8 mouse cellular contexts compared by ENCODE assay signal in genomic region chr7:144781337-144781736, GRCm38 (mm10). TPM values are rescaled to one million over a fixed set of nuclear protein-coding genes. Genes with fewer than 3 reads are reported as not detected.
DNase-seq lines count a peak whose midpoint lies in the region; ATAC-seq and TF ChIP-seq lines count a peak whose summit lies in the region.

No protein-coding gene starts in this region.

- intact Hi-C loops in gastrocnemius, adult 2 months (cut with DNase I): no loop called here

- H3K27ac ChIP-seq in gastrocnemius, adult 2 months: no peak overlapping the region
- no peak overlapping the region for H3K27ac ChIP-seq in thymus, adult 2 months (ENCODE audit: control insufficient read depth, insufficient read depth, low read length)
- no peak overlapping the region for H3K27ac ChIP-seq in intestine, embryonic 16.5 days (ENCODE audit: low read length)
- H3K27ac ChIP-seq in neural tube, embryonic 11.5 days (ENCODE audit: low read depth, low read length): no peak overlapping the region

- ATAC-seq in intestine, embryonic 16.5 days: peak; percentile 38; the same call in 1 of the 2 replicates
- no peak for ATAC-seq in neural tube, embryonic 11.5 days (ENCODE audit: insufficient read depth, low FRiP score, low TSS enrichment)

- no peaks in the 10 kb centered on the region for H3K27me3 ChIP-seq in thymus, adult 2 months (ENCODE audit: control insufficient read depth, insufficient read depth, low read length)
- no peaks in the 10 kb centered on the region for H3K27me3 ChIP-seq in intestine, embryonic 16.5 days (replicated peaks; ENCODE audit: control insufficient read depth, insufficient read depth, low read length)
- no peaks in the 10 kb centered on the region for H3K27me3 ChIP-seq in neural tube, embryonic 11.5 days (ENCODE audit: control insufficient read depth, insufficient read depth, low read length)

- no peak overlapping the region for H3K4me3 ChIP-seq in gastrocnemius, adult 2 months
- H3K4me3 ChIP-seq in thymus, adult 2 months (ENCODE audit: control insufficient read depth, insufficient read depth, low read length): no peak overlapping the region
- H3K4me3 ChIP-seq in intestine, embryonic 16.5 days (ENCODE audit: low read length): no peak overlapping the region
- no peak overlapping the region for H3K4me3 ChIP-seq in neural tube, embryonic 11.5 days (ENCODE audit: low read depth, low read length)

- 96% methylated on average over 5 of the region's 5 CpGs for WGBS in thymus, adult 2 months
- WGBS in intestine, embryonic 16.5 days: 63% methylated on average over 5 of the region's 5 CpGs
- 46% methylated on average over 5 of the region's 5 CpGs for WGBS in neural tube, embryonic 11.5 days

- DNase-seq in gastrocnemius, adult 2 months: no peak
- no peak for DNase-seq in gastrocnemius, adult 18-20 months (ENCODE audit: low spot score)
- no peak for DNase-seq in thymus, adult 2 months
- DNase-seq in thymus, postnatal 0 days (ENCODE audit: low spot score): no peak
- peak; percentile 48 for DNase-seq in neural tube, embryonic 11.5 days (ENCODE audit: low spot score)
- no peak for DNase-seq in left cerebral cortex, adult 9 months (ENCODE audit: low spot score in 2 of 2)
- DNase-seq in MN1 (ENCODE audit: low spot score): no peak

- H3K9ac ChIP-seq in intestine, embryonic 16.5 days (ENCODE audit: low read depth, low read length): no peak overlapping the region
- H3K9ac ChIP-seq in neural tube, embryonic 11.5 days (ENCODE audit: low read length): no peak overlapping the region

- peak; percentile 54 for TF ChIP-seq CTCF in gastrocnemius, adult 2 months (IDR thresholded peaks at IDR 0.05)
- peak; percentile 42; the same call in 1 of the 2 replicates for TF ChIP-seq CTCF in thymus, adult 2 months (IDR thresholded peaks at IDR 0.05; ENCODE audit: borderline replicate concordance, control insufficient read depth, extremely low read depth, insufficient read depth, low read length, poor library complexity)

- no peaks in the 10 kb centered on the region for H3K36me3 ChIP-seq in thymus, adult 2 months (ENCODE audit: control insufficient read depth, insufficient read depth, low read length)
- no peaks in the 10 kb centered on the region for H3K36me3 ChIP-seq in intestine, embryonic 16.5 days (ENCODE audit: control insufficient read depth, insufficient read depth, low read length)
- H3K36me3 ChIP-seq in neural tube, embryonic 11.5 days (ENCODE audit: control insufficient read depth, insufficient read depth, low read length): no peaks in the 10 kb centered on the region

- no peaks in the 10 kb centered on the region for H3K4me1 ChIP-seq in thymus, adult 2 months (replicated peaks; ENCODE audit: control insufficient read depth, insufficient read depth, low read length)
- peaks cover 18% of the 10 kb centered on the region for H3K4me1 ChIP-seq in intestine, embryonic 16.5 days (ENCODE audit: control insufficient read depth, insufficient read depth, low read length)
- no peaks in the 10 kb centered on the region for H3K4me1 ChIP-seq in neural tube, embryonic 11.5 days (ENCODE audit: control insufficient read depth, insufficient read depth, low read length)

- no peaks in the 10 kb centered on the region for H3K9me3 ChIP-seq in intestine, embryonic 16.5 days (ENCODE audit: control insufficient read depth, low read length)
- H3K9me3 ChIP-seq in neural tube, embryonic 11.5 days (ENCODE audit: control insufficient read depth, low read length): no peaks in the 10 kb centered on the region

- H3K4me2 ChIP-seq in intestine, embryonic 16.5 days (ENCODE audit: low read depth, low read length): no peak overlapping the region
- H3K4me2 ChIP-seq in neural tube, embryonic 11.5 days (ENCODE audit: low read depth): no peak overlapping the region

- TF ChIP-seq POLR2A in thymus, adult 2 months (IDR thresholded peaks at IDR 0.05; ENCODE audit: control insufficient read depth, extremely low read depth, insufficient read depth, low read length, poor library complexity): no peak

RNA-seq across cellular contexts. Expression of gene Ano1, which starts 29.6 kb away (rescaled TPM):
- total RNA-seq in gastrocnemius, adult 2 months (2021): 1 to 10 TPM; 2.9 to 3.7 TPM
- total RNA-seq in gastrocnemius, adult 18-20 months (2021): 1 to 10 TPM; 2.3 to 3.4 TPM
- polyA plus RNA-seq in thymus, adult 2 months (2012; rRNA removed): 2.8 and 3.7 TPM in 2 replicates
- polyA plus RNA-seq in thymus, postnatal 0 days (2015; fragmentation: Nextera tagmentation; extraction: Ambion mirVana): 1.3 TPM in 2 replicates
- 19.9 and 20.3 TPM in 2 replicates for polyA plus RNA-seq in intestine, embryonic 16.5 days (2015; fragmentation: Nextera tagmentation; extraction: Ambion mirVana)
- 2.6 and 3.2 TPM in 2 replicates for polyA plus RNA-seq in neural tube, embryonic 11.5 days (2014; fragmentation: Nextera tagmentation; extraction: Ambion mirVana)

RNA-seq across cellular contexts. Expression of gene Fgf3, which starts 56.5 kb away (rescaled TPM):
- not detected for total RNA-seq in gastrocnemius, adult 2 months (2021)
- not detected for total RNA-seq in gastrocnemius, adult 18-20 months (2021)
- polyA plus RNA-seq in thymus, adult 2 months (2012; rRNA removed): 1.9 and 2.0 TPM in 2 replicates
- polyA plus RNA-seq in thymus, postnatal 0 days (2015; fragmentation: Nextera tagmentation; extraction: Ambion mirVana): 0.88 and 1.1 TPM in 2 replicates
- polyA plus RNA-seq in intestine, embryonic 16.5 days (2015; fragmentation: Nextera tagmentation; extraction: Ambion mirVana): not detected in 2 replicates
- 0.57 and 0.98 TPM in 2 replicates for polyA plus RNA-seq in neural tube, embryonic 11.5 days (2014; fragmentation: Nextera tagmentation; extraction: Ambion mirVana)
